Mouse (Mus musculus) mesoderm, embryonic 11.5 days (tissue): Measurements from ENCODE around the gene Tmc2.
A peak's percentile ranks its signal among the peaks of the same experiment; 100 is the strongest.

Source experiments
- DNase-seq: peaks from one replicate; pipeline ENCODE4 v3.0.0-alpha.2; 2012; ENCODE audit warnings: low read depth, low spot score

The Tmc2 gene

DNA sequence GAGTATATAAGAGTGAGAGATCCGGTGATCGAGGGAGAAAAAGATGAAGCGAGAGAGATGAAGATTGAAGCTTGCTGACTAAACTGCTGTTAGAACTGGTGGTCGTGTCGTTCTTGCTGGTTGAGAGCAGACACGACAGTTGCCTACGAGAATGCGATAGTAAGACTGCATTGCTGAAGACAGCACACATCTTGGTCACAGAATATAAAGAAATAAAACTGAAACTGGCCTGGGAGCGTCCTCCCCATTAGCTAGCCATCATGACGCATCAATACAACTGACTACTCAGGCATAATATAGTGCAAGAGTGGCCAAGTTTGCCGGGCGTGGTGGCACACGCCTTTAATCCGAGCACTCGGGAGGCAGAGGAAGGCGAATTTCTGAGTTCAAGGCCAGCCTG is at the start of gene Tmc2:
TSS of gene Tmc2 (plus strand) at position 301 of the 400 bp plus-strand sequence.
- DNase-seq = no peak

GRCm38 (mm10) chr2:130146089-130146668 is 48.8 kb upstream of the Tmc2 start:
- no peak for DNase-seq

DNA sequence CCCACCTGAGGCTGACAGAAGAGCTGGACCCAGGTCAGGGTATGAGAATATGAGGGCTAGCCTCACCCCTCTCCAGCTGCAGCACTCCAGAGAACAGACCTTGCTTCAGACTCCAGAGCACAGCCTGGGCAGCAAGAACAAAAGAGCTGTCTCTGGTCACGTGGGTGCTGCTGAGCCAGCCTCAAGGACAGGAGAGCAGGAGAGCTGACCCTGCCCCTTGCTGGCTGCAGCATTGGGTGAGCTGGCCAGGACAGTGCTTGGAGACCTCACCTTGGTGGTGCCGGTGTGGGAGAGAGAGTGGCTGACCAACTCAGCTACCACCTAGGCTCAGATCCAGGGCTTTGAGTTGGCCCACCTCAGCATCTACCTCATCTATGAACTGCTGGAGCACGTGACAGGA is 39.8 kb upstream of the Tmc2 start:
- DNase-seq = no peak

DNA sequence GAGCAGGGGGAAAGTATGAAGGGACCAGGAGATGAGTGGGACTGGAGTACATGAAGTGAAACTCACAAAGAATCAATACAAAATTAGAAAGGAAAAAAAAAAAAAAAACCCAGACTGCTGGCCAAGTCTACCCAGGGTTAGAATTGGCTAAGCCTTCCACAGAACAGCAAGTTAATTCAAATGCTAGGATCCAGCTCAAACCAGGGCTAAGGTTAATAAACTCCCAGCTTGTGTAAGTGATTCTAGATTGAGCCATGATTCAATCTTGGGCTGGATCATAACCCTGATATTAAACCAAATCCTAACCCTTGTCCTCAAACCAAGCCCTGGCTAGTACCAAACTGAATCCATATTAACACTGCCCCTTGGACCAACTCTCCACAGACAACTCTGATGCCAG is 39.1 kb upstream of the Tmc2 start:
- no peak for DNase-seq

DNA sequence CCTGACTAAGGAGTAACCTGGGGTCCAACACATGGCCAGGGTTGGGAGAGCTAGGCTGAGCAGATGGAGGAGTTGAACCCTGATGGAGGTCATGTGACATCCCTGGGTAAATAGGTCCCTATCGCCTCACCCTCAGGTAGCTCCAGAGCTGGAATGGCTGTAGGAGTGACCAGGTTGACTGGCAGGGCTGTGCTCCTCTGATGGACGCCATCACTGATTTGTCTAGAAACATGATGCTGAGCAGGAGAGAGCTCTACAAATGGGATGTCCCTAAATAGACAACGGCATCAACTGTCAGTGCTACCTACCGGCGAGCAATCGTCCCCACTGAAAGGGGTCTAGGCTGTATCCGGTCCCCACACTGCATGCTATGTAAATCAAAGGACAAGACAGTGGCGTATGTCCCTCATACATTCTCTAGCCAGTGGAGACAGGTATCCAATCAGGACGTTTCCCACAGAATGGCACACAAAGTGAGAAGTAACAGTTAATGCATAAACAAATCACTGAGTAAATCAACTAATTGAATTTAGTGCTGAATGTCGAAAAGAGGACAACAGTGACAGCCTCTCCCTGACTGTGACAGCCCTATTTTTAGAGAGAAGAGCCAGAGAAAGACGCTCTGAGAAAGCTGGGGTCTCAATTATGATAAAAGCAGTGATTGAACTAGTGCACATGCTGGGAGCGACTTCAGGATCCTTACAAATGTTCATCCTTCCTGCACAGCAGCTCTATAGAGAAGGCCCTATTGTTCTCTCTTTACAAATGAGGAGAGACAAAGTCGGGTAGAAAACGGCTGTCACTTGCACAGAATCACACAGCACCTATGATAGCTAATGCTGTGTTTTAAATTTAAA is 37.5 kb upstream of the Tmc2 start:
- no peak for DNase-seq

- no peak for DNase-seq
Measured at GRCm38 (mm10) chr2:130158088-130158437, 36.9 kb upstream of the Tmc2 start.

DNA sequence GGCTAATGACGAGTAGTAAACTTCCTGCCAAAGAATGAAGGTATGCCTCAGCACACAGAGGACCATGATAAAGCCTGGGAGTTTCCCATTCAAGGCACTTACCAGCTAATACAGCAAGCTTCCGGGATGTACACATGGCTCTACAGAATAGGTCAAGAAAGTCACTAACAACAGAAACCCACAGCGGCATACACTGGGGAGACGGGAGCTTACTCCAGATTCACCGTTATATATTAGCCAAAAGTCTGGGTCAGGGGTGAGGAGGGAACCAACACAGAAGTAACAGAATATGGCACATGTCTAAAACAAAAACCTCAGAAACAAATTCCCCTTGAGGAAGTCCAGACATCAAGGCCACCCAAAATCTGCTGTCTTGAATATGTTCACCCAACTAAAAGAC is 32.3 kb upstream of the Tmc2 start:
- no peak for DNase-seq

DNA sequence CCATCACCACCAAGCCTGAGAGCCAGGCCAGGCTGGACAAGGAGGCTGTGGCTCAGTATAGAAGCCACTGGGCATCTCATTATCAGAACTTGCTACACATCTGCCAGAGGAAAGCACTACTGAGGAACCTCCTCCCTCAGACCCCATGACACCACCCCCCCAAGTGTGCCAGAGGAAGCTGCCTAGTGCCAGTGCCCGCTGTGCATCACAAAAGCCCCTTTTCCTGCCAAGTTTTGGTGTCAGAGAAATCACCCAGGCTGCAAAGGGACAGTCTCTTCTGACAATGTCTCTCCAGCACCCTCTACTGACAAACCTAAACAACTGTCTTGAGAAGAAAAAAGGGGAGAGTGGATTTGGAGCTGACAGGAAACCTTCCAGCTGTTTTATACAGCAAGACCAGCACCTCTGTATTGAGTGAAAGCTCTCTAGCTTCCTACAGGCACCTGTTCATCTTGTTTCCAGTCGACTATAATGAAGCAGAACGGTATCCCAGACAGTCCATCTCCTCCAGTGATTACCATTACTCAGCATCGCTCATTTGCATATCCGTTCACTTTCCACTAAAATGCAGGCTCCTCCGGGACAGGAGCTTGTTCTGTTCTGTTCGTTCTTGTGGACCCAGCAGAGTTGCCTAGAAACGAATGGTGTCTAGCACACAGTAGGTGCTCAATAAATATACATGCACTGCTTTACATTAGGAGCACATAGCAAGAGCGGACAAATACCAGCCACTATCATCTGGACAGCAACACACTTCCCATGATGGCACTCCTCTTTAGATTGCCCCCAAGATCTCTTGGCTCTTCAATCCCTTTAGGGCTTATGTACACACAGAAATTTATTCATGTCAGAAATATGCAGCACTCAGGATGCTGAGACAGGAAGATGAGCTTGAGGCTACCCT is 28.4 kb upstream of the Tmc2 start:
- peak; percentile 34 for DNase-seq

DNA sequence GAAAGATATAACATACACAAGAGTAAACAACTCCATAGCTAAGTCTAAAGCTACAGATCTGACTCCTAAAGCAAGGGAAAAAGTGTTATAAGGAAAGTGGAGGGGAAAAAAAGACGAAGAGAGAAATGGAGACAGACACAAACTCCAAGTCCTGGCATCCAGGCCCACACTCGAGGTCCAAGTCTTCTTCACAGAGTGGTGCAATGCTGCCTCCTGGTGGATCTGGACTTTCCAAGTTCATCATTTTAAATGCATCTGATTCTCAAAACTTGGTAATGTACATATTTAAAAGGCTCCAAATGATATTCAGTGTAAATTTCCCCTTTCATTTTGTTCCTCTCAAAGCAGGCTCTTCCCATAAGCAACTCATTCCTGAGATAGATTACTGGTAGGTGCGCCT is 27.1 kb upstream of the Tmc2 start:
- peak; percentile 65 for DNase-seq

- no peak for DNase-seq
Measured at GRCm38 (mm10) chr2:130171674-130172073, 23.3 kb upstream of the Tmc2 start.

DNA sequence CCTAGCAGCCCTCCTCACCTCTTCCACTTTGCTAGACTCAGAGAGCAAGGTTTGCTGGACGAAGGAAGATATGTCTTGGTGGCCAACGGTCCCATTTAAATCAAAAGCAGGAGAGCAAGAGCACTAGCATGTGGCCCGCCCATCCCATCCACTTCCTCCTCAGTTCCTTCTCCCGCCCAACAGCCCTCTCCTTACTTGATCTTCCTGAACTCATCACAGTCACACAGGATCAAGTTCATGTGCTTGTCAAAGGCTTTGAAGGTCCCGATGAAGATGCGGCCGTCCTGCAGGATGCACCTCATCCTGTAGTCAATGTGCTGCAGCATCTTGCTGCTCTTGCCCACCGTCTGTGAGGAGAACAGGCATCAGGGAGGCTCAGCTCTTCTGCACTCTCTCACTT is 18.2 kb upstream of the Tmc2 start:
- DNase-seq = no peak

DNA sequence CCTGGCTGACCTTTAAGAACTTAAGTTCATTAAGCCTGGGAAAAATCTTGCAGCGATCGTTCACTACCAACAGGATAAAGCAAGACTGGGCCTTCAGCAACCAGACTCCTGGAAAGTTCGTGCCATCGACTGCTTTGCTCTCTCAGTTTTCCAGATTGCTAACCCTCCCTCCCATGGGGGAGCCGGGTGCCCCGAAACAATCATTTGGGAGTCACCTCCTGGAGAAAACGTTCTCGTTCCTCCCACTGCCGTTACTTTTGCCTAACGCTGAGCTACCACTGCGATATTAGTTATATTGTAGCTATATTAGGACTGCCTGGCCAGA is 16.7 kb upstream of the Tmc2 start:
- peak; percentile 12 for DNase-seq

DNA sequence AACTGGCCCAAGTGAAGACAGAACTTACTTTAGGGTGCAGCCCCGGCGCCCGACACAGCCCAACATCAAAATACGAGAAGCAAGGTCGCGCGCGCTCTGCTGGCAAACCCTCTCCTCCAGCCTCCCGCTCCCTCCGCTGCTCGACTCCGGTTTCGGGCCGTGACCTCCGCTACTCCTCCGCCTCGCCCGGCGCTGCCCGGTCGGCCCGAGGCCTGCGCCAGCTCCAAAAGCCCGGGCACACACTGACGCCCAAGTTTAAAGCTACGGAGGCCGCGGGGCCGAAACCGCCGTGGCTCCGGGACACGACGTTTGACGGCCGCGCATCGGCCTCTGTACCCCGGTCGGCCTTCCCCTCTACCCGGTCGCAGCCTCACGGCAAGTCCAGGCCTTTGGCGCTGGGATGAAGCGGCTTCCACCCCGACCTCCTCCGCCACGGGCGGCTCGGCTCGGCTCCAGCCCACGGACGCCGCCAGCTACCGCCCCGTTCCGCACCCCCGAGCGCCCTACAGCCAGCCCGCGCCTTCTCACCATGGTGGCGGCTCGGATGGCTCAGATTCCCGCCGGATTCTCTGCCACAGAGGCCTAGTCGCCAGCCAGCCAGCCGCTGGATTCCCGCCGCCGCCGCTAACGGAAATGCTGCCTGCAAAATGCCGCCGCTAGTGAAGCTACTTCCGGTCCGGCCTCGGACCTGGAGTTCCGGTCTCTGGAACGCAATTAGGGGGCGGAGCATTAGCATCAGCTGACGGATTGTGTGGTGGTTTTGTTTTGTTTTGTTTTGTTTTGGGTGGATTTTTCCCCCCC is 16.1 kb upstream of the Tmc2 start, which contains the start of gene Snrpb:
TSS of gene Snrpb (minus strand) at position 698 of the 801 bp plus-strand sequence.
- DNase-seq = peak; percentile 94

DNA sequence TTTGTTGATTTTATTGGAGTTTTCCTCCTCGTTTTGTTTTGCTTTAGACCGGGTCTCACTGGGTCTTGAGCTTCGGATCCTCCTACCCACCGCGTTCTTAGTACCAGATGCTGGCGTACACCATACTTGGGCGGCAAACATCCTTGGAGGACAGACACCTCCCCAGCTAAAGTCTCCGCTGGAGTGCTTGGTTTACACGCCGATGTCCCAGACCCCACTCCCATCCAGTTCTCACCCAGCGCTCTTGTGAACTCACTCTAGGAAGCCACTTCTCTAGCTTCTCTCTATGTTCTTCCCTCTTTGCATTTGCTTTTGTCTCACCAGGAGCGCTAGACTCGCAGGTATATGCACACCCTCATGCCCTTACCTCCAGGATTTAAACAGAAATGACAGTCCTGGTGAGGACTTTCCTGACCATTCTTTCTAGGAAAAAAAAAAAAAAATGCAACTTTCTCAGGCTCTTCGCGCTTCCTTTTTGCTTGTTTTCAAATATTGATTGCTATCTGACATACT is 15.4 kb upstream of the Tmc2 start:
- no peak for DNase-seq

DNA sequence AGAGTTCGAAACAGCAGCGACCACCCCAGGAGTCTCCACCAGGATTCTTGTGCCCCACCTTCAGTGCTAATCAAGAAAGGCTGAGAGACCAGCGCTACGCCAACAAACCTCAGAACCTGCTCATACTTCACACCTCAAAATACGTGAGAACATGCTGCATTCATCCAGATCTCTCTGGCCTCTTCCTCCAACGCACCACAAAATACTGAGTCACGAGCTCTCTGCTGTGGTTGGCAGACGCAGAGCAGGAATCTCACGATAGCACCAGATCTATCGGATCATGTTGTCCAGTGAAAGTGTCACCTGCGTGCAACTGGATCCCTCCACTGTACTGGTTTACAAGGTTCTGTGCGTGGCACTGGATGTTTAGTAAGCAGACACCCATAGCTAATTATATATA is 6.6 kb upstream of the Tmc2 start:
- DNase-seq = no peak

DNA sequence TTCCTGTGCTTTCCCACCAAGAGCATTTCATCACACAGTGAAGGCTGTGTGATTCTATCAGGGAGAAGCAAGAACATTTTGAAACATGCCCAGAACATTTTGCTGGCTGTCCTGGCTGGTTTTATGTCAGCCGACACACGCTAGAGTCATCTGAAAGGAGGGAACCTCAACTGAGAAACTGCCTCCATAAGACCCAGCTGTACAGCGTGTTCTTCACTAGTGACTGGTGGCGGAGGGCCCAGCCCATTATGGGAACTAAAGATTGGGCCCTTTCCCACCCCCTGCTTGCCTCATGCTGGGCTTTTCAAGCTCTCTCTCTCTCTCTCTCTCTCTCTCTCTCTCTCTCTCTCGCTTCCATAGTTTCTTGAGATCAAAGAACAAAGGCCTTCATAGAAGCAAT is 6.0 kb downstream of the Tmc2 start:
- DNase-seq = no peak

DNA sequence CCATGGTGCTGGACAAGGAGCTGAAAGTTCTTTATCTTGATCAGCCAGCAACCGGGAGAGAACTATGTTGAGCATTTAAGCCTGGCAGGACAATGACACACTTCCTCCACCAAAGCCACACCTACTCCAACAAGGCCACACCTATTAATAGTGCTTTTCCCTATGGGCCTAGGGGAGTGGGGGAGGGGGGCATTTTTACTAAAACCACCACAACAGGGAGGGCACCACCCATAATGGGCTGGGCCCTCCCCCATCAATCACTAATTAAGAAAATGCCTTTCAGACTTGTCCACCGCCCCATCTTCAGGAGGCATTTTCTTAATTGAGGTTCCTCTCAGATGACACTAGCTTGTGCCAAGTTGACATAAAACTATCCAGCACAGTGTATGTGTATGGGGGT is 12.4 kb downstream of the Tmc2 start:
- no peak for DNase-seq

DNA sequence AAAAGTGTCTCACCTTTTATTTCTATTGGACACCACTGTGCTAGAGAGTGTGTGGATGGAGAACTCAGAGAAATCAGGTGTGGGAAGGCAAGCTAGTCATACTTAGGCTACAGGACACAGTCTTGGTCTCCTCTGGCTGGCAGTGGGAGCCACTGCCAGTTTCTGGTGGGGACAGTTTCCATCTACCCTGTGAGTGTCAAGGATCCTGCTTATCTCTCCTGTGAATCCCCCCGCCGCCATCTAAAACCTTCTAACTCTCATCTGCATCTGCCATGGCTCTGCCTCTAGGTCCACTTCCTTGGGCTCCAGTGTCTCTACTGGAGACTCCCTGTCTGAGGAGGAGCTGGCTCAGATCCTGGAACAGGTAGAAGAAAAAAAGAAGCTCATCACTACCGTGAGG is 13.0 kb downstream of the Tmc2 start:
- DNase-seq = peak; percentile 35

- DNase-seq = no peak
Measured at GRCm38 (mm10) chr2:130209636-130210035, 14.6 kb downstream of the Tmc2 start.

DNA sequence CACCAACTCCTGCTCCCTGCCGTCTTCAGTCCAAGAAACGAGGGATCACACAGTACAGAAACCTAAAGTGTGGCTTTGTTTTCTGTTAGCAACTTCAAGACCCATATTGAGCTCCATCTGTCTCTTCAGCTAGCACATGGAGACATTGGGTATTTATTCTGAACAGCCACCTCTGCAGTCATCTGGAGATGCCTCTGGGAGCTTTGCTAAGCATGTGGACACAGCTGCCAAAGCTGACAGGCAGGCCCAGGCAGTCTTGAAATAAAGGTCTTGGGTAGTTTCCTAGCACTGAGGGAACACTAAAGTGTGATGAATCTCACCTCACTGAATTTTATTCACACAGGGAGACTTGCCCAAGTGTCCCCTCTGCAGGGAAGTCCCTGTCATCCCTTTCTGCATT is 16.6 kb downstream of the Tmc2 start:
- no peak for DNase-seq

DNA sequence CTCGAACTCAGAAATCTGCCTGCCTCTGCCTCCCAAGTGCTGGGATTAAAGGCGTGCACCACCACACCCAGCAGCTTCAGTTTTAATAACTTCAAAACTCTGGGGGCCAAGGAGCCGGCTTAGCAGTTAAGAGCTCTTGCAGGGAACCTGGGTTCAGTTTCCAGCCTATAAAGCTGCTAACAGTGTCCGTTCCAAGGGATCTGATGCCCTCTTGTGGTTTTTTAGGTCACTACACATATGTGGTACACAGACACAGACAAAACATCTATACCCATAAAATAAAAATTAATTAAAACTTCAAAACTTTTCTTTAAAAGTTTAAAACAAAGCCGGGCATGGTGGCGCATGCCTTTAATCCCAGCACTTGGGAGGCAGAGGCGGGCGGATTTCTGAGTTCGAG is 51.9 kb downstream of the Tmc2 start:
- DNase-seq = peak; percentile 52
